Mouse (Mus musculus) gastrocnemius, adult 8-10 months (tissue): ENCODE measurements around the gene Cfc1. TPM values are rescaled to one million over a fixed set of nuclear protein-coding genes. Genes with fewer than 3 reads are reported as not detected.
"Not testable (repeated sequence)": the region's sequence is repeated elsewhere in the genome, so short reads cannot be mapped to it uniquely, and the experiment has no call there.

Source experiments
- DNase-seq, 2 experiments: peaks; one replicate each; pipeline ENCODE4 v3.0.0; 2022; ENCODE audit warnings: low spot score in 2 of 2
- total RNA-seq, 4 experiments: library from RNA; stranded (reverse); gene quantifications; 2 replicates each; pipeline ENCODE4 v1.2.4; 2022

Cfc1 gene
- not detected for total RNA-seq

DNA sequence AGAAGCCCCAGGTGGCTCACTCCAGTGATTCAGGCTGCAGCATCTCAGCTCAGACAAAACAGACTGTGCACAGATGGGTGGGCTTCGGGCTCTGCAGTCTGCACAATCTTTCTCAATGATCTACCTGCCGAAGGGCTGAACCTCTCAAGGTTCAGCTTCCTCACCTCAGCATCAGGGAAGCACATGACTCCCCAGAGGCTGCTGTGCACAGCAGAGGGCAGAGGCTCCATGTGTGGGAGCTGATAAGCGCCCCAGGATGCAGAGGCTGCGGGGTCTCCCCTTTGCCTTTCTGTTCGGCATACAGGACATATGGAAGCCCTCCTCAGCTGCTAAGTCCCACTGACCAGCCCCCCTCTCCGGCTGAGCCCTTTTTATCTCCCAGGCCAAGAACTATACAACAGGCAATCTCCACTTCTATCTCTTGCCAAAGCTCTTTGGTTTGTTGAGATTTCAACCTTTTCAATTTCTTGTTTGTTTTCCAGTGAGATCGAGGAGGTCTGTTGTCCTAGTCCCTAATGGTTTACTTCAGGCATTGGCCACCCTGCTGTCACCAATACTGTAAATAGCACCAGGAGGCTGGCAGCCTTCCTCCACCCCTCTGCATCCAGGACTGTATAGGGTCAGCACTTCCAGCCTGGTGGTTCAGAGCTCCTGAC lies at the start of gene Cfc1:
Cfc1 (plus strand) TSS at position 606 of the 656 bp plus-strand sequence.
- DNase-seq = not testable (repeated sequence)

DNA sequence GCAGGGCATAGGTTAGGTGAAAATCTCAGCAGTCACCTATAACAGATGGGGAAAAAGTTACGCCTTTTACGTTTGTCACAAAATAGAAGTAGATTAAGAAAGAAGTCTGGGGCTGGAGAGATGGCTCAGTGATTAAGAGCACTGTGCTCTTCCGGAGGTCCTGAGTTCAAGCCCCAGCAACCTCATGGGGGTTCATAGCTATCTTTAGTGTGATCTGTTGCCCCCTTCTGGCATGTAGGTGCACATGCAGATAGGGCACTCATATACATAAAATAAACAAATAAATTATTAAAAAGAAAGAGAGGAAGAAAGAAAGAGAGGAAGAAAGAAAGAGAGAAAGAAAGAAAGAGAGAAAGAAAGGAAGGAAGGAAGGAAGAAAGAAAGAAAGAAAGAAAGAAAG lies 48.1 kb upstream of the Cfc1 start:
- DNase-seq = no peak

DNA sequence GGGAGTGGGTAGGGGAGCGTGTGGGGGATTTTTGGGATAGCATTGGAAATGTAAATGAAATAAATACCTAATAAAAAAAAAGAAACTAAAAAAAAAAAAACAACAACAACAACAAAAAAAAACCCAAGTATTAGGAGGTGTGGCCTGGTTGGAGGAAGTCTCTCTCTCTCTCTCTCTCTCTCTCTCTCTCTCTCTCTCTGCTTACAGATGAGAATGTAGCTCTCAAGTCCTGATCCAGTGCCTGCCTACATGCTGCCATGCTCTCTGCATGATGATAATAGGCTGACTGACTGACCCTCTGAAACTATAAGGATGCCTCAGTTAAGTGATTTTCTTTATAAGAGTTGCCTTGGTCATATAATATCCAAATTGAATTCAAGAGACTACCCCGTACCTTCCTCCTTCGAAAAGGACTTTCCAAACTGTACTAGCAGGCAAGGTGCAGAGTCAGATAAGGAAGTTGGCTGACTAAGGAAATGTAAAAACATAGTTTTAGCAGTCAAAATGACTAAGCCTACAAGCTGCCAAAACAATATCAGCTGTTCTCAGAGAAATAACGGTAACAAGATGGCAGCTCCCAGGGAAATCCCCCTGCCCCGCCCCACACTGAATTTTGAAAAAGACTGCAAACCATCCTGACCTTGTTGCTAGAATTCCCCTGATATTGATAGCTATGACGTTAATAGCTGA lies 45.5 kb upstream of the Cfc1 start:
- no peak for DNase-seq

DNA sequence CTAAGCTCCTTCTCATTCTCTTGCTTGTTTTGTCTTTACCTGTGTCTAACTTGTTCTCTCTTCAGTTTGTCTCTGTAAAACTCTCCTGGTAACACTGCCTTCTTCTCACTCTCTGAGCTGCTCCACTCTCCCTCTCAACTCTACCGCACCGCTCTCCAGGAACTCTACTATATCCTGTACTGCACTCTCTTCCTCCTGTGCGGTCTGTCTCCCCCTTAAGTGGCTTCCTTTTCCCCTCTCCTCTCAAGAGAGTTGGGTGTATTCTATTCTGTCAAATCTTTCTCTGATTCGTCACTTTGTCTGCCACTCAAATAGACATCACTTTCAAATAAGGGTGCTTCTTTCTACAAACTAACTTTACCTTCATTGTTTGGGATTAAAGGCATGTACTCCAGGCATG lies 44.0 kb upstream of the Cfc1 start:
- DNase-seq = no peak

DNA sequence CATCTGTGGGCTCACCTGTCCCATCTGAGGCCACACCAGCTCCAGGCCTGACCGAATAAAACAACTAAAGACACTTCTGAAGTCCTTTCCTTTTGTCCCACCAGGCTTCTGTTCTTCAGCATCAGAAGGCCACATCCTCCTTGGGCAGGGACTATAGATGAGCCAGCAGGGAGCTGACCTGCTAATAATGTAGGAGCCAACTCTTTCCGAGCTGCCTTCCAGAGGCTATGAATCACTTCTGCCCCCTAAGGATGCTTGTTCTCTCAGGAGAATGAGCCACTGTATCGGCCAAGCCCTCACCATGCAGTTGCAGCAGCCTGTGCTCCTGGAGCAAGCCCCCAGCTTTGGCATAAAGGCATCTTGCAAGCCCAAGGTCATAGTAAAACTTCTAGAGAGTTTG lies 32.5 kb upstream of the Cfc1 start:
- no peak for DNase-seq

DNA sequence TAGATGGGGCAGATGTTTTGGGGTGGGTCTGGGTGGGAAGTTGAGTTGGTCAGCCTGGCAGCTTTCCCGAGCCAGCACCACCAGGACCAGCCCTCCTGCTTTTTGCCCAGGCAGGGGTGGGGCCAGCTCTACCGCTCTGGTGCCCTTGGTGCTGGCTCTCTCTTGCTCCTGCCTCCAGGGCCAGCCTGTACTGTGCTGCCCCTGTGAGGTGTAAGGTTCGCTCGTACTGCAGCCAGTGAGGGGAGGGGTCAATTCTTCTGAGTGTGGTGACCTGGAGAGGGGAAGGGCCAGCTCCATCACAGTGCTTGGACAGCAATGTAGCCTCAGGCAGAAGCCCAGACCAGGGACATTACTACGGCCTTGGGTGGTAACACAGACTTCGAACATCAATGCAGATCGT lies 30.1 kb upstream of the Cfc1 start:
- DNase-seq = no peak

DNA sequence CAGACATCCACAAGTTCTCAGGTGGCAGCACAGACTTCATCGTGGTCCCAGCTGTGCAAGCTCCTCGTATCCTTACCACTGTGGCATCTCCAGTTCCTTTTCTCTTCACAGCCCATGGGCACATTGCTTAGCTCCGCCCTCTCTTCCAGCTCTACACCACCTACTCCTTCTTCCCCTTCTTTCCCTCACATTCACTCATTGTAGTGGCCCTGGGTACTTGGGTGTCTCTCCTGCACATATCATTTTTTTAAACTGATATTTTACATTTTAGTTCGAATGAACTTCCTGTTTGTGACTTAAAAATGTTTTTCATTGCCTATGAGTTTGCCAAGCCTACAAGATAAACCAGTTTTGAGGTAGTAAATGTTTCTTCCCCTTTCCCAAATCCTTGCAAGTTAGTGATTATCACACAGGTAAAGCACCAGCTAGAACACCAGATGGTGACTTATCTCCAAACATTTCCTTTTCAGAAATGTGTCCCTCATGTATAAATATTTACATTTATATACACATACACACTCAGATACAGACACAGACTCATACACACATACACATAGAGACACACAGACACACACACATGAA lies 29.4 kb upstream of the Cfc1 start:
- no peak for DNase-seq

DNA sequence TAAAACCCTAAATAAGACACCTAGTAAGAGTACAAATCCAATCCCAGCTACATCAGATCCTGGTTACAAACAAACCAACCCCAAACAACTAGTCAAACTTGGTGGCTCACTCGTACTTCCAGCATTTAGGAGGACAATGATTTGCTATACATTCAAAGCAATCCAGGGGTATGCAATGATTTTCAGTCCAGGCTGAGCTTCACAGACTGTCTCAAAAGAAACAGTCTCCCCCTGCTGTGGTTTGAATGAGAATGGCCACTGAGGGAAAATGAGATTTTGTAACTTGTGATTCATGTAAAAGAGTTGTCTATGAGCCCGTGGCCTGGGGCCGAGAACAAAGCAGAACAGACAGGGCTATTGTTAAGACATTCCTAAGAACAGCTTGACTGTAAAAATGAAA lies 27.5 kb upstream of the Cfc1 start:
- DNase-seq = no peak

DNA sequence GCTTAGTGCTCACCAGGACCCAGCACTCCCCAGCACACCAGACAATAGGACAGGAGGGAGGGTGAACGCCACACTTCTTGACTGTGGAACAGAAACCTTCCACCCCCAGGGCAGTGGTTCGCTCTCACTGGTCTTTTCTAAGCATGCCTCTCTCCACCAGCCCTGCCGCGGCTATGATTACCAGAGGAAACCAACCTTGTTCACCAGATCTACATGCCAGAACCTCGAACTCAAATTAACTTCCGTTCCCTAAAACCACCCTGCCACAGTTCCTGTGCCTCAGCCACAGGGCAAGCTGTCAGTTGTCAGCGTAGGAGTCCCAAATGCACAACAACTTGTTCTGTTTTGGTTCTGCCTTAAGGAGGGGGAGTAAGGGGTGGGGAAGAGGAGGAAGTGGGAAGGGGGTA lies 24.9 kb upstream of the Cfc1 start:
- no peak for DNase-seq

DNA sequence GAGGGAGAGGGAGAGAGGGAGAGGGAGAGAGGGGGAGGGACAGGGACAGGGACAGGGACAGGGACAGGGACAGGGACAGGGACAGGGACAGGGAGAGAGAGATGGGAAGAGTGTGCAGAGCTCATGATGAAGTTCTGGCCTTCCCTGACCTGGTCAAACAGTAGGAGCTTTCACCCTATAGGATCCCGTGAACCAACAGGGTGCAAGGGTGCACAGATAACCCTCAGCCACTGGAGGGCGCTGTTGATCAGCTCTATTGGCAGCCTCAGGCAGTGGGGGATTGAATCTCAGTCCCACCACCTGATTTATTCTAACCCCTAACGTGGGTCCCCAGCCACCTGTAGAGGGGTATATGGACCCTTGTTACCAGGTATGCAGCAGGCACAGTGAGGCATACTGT lies 24.4 kb upstream of the Cfc1 start:
- DNase-seq = no peak

DNA sequence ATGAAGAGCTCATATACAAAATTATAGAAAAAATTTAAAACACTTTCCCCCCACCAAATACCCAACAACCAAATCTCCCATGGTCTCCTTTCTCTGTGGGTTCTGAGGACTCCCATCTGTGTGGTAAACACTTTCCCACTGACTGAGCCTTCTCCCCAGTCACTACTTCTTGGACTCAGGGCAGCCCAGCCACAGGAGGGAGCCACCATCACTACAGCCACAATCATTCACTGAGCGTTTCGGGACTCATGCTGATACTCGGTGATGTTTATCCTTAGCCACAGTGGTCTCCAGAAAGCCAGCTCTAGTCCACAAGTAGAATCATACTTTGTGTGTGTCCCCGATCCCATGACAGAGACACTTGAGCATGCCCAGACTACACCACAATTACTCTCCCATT lies 22.4 kb upstream of the Cfc1 start:
- DNase-seq = no peak

DNA sequence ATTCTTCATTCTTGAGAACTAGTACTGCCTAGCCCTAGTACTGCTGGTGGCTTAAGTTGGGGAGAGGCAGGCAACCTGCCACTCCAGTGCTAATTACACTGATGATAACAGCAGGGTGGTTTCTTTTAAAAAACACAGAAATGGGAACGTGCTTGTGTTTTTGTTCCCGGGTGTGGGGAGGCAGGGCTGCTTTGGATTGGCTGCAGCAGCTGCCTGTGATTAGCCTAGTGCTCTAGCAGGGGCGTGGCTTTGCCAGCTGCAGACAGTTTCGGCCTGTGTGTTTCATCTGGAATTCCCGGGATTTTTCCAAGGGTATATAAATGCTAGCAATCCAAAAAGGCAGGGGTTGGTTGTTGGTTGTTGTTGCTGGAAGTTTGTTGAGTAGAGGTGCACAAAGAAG lies 18.9 kb upstream of the Cfc1 start:
- DNase-seq = no peak

DNA sequence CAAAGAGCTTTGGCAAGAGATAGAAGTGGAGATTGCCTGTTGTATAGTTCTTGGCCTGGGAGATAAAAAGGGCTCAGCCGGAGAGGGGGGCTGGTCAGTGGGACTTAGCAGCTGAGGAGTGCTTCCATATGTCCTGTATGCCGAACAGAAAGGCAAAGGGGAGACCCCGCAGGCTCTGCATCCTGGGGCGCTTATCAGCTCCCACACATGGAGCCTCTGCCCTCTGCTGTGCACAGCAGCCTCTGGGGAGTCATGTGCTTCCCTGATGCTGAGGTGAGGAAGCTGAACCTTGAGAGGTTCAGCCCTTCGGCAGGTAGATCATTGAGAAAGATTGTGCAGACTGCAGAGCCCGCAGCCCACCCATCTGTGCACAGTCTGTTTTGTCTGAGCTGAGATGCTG lies 18.2 kb upstream of the Cfc1 start:
- DNase-seq = not testable (repeated sequence)

DNA sequence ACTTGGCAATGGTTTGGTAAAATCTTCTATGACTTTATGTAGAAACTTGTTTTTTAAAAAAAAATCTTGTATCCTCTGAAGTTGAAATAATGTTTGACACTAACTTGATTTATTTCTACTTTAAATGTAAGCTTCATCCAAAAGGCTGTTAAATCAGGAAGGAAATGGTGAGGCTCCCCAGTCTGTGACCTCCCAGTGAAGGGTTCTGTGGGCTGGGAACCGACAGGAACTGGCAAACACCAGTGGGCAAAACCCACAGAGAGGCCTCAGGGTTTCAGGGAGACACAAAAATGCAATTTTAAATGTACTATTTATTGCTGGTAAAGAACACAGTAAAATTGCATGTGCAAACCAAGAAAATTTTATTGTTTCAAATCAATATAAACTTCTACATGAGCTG lies 17.7 kb upstream of the Cfc1 start:
- not testable (repeated sequence) for DNase-seq

DNA sequence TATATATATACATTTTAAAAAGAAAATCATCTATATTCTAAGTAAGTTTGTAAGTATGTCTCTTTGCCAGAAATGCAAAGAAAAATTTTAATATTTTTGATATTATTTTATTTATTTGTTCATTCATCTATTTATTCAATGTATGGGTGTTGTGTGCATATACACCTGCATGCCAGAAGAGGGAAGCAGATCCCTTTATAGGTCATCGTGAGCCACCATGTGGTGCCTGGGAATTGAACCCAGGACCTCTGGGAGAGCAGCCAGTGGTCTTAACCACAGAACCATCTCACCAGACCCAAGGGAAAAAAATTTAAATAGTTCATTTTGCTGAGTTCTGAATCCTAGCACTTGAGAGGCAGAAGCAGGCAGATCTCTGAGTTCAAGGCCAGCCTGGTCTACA lies 17.2 kb upstream of the Cfc1 start:
- no peak for DNase-seq

DNA sequence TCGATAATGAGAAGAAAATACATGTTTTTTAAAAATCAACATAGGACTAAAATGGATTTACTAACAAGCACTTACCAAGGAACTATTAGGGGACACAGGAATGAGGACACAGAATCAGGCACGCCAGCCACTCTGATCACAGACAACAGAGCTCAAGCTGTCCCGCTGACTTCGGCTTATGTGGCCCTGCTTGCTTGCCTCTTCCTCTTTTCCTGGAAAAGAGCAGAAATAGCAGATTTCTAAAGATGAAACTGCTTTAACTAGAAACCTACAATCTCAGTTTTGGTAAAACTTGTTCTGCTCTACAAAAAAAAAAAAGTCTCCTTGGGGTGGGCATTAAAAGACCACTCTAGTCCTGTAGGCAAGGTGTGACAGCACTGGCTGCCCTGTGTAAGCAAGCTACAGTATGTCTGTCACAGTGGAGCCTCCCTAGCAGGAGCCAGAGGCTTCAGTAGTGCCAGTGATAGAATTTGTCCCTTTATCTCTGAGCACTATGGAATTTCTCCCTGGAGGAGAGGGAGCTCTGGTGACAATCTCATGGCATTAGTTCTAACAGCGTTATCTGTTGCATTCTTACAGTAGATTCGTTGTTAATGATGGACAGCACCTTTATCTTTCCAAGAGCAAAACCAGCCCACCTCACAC lies 13.1 kb upstream of the Cfc1 start:
- DNase-seq = no peak

DNA sequence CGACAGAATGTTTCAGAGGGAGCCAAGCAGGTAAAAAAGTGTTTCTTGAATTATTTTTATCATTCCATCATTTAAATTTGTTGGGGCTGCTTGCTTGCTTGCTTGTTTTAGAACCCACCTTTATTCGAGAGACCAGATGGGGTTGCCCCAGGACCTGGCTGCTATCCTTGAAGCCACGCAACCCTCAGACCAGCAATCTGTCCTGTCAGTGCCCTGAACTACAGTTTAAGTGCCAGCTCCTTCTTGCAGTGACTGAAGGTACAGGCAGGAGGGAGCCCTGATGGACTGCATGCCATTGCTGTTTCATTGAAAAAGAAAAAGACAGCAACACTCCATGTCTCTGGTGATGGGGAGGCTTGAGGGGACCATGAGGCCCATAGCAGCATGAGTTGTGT lies 12.6 kb upstream of the Cfc1 start:
- DNase-seq = no peak

DNA sequence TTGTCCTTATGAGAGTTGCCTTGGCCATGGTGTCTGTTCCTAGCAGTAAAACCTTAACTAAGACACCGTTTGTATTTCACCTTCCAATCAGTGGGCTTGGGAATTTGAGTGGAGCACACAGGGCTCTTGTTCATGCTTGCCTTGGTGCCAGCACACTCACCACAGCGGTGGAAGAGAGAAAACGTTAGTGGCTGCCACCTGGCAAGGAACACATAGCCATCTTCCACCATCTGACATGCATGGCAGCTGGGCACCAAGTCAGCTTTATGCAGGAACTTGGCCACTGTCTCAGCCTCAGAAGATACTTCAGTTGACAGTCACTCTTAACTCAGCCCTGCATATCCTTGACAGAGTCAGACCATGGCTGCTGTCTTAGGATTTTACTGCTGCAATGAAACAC lies 11.8 kb upstream of the Cfc1 start:
- DNase-seq = no peak

DNA sequence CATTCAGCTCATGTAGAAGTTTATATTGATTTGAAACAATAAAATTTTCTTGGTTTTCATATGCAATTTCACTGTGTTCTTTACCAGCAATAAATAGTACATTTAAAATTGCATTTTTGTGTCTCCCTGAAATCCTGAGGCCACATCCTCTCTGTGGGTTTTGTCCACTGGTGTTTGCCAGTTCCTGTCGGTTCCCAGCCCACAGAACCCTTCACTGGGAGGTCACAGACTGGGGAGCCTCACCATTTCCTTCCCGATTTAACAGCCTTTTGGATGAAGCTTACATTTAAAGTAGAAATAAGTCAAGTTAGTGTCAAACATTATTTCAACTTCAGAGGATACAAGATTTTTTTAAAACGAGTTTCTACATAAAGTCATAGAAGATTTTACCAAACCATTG lies 874 bp upstream of the Cfc1 start:
- DNase-seq = not testable (repeated sequence)

DNA sequence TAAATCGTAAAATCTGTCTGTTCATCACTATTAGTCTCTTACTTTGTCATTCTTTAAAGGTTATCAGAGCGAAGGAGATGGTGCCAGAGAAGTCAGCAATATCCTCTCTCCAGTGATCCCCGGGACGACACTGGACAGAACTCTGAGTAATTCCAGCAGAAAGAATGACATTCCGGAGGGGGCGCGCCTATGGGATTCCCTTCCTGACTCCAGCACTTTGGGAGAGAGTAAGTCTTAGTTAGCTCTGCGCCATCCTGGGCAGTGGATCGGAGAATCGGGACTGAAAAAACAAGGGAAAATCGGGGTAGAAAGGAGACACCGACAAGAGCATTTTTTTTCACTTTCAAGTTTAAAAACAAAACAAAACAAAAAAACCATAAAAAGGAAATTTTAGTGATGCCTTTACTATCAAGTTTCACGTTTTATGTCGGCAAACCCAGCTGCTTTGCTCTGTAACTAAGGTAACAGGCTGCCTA lies 881 bp downstream of the Cfc1 start:
- no peak for DNase-seq

DNA sequence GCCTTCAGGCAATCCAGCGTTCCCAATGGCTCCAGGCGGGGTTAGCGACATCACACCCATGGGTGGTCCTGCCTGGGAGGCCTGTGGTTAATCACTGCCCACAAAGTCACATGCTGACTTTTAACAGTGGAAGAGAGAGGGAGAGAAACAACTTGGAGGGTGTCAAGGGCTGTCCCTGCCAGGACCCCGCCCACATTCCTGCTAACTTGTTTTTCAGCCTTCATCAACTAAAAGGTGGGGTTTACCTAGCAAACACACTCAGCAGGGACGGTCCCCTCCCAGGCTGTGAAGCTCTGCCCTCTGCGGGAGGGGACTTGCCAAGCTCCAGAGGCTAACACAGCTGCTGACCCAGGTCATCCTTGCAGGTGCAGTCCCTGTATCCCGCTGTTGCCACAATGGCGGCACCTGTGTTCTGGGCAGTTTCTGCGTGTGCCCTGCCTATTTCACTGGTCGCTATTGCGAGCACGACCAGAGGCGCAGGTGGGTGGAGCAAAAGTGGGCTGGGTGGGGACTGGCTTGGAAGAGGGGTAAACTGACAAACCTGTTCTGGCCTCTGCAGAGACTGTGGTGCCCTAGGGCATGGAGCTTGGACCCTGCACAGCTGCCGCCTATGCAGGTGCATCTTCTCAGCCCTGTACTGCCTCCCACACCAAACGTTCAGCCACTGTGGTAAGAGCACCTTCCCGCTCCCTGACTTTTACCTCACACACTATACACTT lies 1.5 kb downstream of the Cfc1 start:
- DNase-seq = no peak

DNA sequence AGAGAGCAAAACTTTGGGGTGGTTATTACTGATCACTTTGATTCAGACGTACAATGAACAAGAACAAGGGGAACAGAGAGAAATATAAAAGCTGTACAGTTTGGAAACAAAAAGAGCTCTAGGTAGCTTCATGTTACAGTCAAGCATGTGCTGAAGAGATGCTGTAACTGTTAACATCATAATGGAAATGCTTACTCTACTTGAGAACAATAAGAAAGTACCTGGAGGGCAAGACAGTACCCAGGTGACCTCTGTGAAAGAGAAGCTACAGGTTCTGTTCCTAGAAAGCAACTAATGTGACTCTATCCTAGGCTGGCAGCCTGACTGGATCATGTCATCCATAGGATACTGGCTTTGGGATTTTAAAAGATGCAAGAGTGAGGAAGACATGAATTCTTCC lies 11.6 kb downstream of the Cfc1 start:
- DNase-seq = no peak
